ENCODE assay signal across 19 mouse cellular contexts in genomic region chr17:87503491-87503890, GRCm38 (mm10). TPM values are rescaled to one million over a fixed set of nuclear protein-coding genes. Genes with fewer than 3 reads are reported as not detected.
DNase-seq lines count a peak whose midpoint lies in the region; ATAC-seq and TF ChIP-seq lines count a peak whose summit lies in the region.
"Had no signal": no experiment of that assay in that cellular context is flagged by ENCODE, and none has a peak within 500 bp of the region (broad histone marks: within the 10 kb centered on the region; RNA-seq: fewer than 3 reads in every experiment).

No protein-coding gene starts in this region.

- no peak for TF ChIP-seq CTCF in layer of hippocampus, adult 2 months (conservative IDR thresholded peaks at IDR 0.05)

- intact Hi-C loops in heart, postnatal 14 days (cut with DNase I): no loop called here

- DNase-seq in heart, postnatal 14 days: peak; percentile 31 to 36
- no peak for DNase-seq in heart, adult 8-10 months (ENCODE audit: low spot score)
- no peak for DNase-seq in layer of hippocampus, adult 2 months (ENCODE audit: low spot score in 2 of 2)
- no peak for DNase-seq in layer of hippocampus, adult 11-12 months (ENCODE audit: low spot score)
- no peak for DNase-seq in lung, adult 18-20 months
- DNase-seq: adrenal gland, postnatal 10 days; cerebellum, adult 18-20 months; cerebellum, postnatal 14 days; kidney, adult 9 months; kidney, postnatal 4 days; lung, postnatal 14 days had no signal

- H3K27me3 ChIP-seq in lung, embryonic 15.5 days: no peaks in the 10 kb centered on the region
- H3K27me3 ChIP-seq in forebrain, embryonic 16.5 days (replicated peaks; ENCODE audit: control insufficient read depth, insufficient read depth, low read length): no peaks in the 10 kb centered on the region
- H3K27me3 ChIP-seq: embryonic facial prominence, embryonic 12.5 days; forebrain, embryonic 13.5 days; intestine, embryonic 15.5 days had no signal

- H3K4me3 ChIP-seq in layer of hippocampus, adult 2 months: no peak overlapping the region
- no peak overlapping the region for H3K4me3 ChIP-seq in lung, embryonic 15.5 days
- H3K4me3 ChIP-seq in forebrain, embryonic 16.5 days (replicated peaks; ENCODE audit: low read length): no peak overlapping the region
- H3K4me3 ChIP-seq: embryonic facial prominence, embryonic 12.5 days; forebrain, embryonic 13.5 days; heart, embryonic 15.5 days; intestine, embryonic 15.5 days had no signal

- H3K4me2 ChIP-seq in lung, embryonic 15.5 days: peak overlapping the region; percentile 31; the same call in 1 of the 2 replicates
- H3K4me2 ChIP-seq in forebrain, embryonic 16.5 days (ENCODE audit: low read length): no peak overlapping the region
- H3K4me2 ChIP-seq: embryonic facial prominence, embryonic 12.5 days; forebrain, embryonic 13.5 days; heart, embryonic 15.5 days; midbrain, embryonic 11.5 days had no signal

- 78% methylated on average over 5 of the region's 5 CpGs for WGBS in lung, embryonic 15.5 days
- 76% methylated on average over 5 of the region's 5 CpGs for WGBS in forebrain, embryonic 16.5 days

- peaks cover 27% of the 10 kb centered on the region for H3K4me1 ChIP-seq in lung, embryonic 15.5 days
- peaks cover 13% of the 10 kb centered on the region for H3K4me1 ChIP-seq in forebrain, embryonic 16.5 days (replicated peaks; ENCODE audit: control insufficient read depth, insufficient read depth, low read length)

- no peaks in the 10 kb centered on the region for H3K36me3 ChIP-seq in lung, embryonic 15.5 days
- H3K36me3 ChIP-seq in forebrain, embryonic 16.5 days (ENCODE audit: control insufficient read depth, insufficient read depth): no peaks in the 10 kb centered on the region
- H3K36me3 ChIP-seq: embryonic facial prominence, embryonic 12.5 days; heart, embryonic 15.5 days; intestine, embryonic 15.5 days had no signal

- no peak for ATAC-seq in lung, embryonic 15.5 days (ENCODE audit: borderline replicate concordance, extremely low read depth, low FRiP score, low TSS enrichment)
- ATAC-seq in forebrain, embryonic 16.5 days: no peak

- no peak overlapping the region for H3K9ac ChIP-seq in lung, embryonic 15.5 days
- no peak overlapping the region for H3K9ac ChIP-seq in forebrain, embryonic 16.5 days (replicated peaks; ENCODE audit: low read depth, low read length)
- H3K9ac ChIP-seq: embryonic facial prominence, embryonic 12.5 days; forebrain, embryonic 13.5 days; heart, embryonic 15.5 days; intestine, embryonic 15.5 days; liver, embryonic 14.5 days had no signal

- no peaks in the 10 kb centered on the region for H3K9me3 ChIP-seq in lung, embryonic 15.5 days
- no peaks in the 10 kb centered on the region for H3K9me3 ChIP-seq in forebrain, embryonic 16.5 days (ENCODE audit: control insufficient read depth, low read length)
- H3K9me3 ChIP-seq: embryonic facial prominence, embryonic 12.5 days; heart, embryonic 15.5 days; intestine, embryonic 15.5 days had no signal

- H3K27ac ChIP-seq in layer of hippocampus, adult 2 months: peak overlapping the region; percentile 94
- H3K27ac ChIP-seq in lung, embryonic 15.5 days: no peak overlapping the region
- no peak overlapping the region for H3K27ac ChIP-seq in forebrain, embryonic 16.5 days (ENCODE audit: low read length)
- H3K27ac ChIP-seq: embryonic facial prominence, embryonic 12.5 days; forebrain, embryonic 13.5 days; heart, embryonic 15.5 days; intestine, embryonic 15.5 days; liver, embryonic 14.5 days had no signal

RNA-seq across cellular contexts. Expression of gene Calm2, which starts 56.8 kb away (rescaled TPM):
- total RNA-seq in heart, postnatal 14 days (2021): 100 to 1,000 TPM; 179 to 185 TPM
- 100 to 1,000 TPM; 143 to 158 (median 147) TPM for total RNA-seq in heart, adult 8-10 months (2022)
- 1,000 to 10,000 TPM; 2,133 to 2,202 TPM for total RNA-seq in layer of hippocampus, adult 2 months (2021)
- 942 and 944 TPM in 2 replicates for polyA plus RNA-seq in lung, embryonic 15.5 days (2015; fragmentation: Nextera tagmentation; extraction: Ambion mirVana)
- 1,924 and 2,147 TPM in 2 replicates for polyA plus RNA-seq in forebrain, embryonic 16.5 days (2015; fragmentation: Nextera tagmentation; extraction: Ambion mirVana)

Comparison
In these comparisons a context has a peak if more than half of its experiments do, and no peak if none do; other contexts are left out.
1. DNase-seq: peak in heart, postnatal 14 days (2 of 2); none in heart, adult 8-10 months (single experiment), layer of hippocampus, adult 2 months (0 of 2), layer of hippocampus, adult 11-12 months (single experiment) and lung, adult 18-20 months (0 of 2).
2. RNA of gene Calm2, which starts 56.8 kb away (total RNA-seq): 2,133 to 2,202 TPM in layer of hippocampus, adult 2 months; 179 to 185 TPM in heart, postnatal 14 days and 143 to 158 TPM in heart, adult 8-10 months; every median in the first group is over 10 times any median in the second.